Mouse (Mus musculus) lung, adult 10 weeks (tissue): ENCODE results near the gene Ssh3. TPM values are rescaled to one million over a fixed set of nuclear protein-coding genes. Genes with fewer than 3 reads are reported as not detected.

Source experiments
- polyA plus RNA-seq: library from polyadenylated mRNA; stranded (reverse); fragments of 350-450 nt; fragmentation: Illumina TruSeq; extraction: RNeasy Lipid Tissue Mini Kit (QIAGEN cat#74804); gene quantifications from one replicate; pipeline ENCODE4 v1.2.3, GENCODE M21; 2014; ENCODE audit warnings: low read depth, low replicate concordance; ENCODE audit not compliant: insufficient read depth

Gene Ssh3
- polyA plus RNA-seq: 12.9 TPM

DNA sequence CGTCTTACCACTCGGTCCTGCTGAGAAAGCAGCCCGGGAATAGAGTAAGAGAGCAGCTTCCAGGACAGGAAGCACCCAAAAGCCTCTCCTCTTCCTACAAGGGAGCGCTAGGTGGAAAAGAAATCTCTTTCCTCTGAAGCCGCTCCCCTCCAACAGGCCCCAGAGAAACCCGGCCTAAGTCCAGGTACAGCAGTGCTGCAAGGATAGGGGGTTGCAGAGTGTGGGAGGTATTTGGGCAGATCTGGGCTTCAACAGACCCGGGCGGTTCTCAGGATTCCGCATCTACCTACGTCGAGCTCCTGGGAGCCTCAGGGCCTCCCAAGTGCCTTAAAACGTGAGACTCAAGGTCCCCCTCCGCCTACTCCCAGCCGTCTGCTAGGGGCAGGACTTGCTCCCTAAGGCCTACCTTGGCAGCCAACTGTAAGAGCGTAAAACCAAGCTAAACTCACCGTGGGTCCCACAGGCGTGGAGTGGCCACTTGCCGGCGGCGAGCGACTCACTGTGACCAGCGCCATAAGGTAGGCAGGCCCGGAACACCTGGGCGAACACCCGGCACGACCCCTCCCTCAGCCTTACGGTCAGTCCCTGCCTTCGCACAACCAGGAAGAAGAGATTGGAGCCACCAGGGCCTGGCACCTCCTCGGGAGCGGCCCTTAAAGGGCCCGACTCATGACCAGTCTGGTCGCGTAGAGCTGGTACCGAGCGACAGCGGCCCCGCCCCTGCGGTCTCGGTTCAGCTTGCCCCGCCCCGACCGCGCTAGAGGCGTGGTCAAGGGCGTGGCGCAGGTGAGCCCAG, at the start of gene Ssh3:
Gene Ssh3 (minus strand): TSS at position 615 of the 796 bp plus-strand sequence.

DNA sequence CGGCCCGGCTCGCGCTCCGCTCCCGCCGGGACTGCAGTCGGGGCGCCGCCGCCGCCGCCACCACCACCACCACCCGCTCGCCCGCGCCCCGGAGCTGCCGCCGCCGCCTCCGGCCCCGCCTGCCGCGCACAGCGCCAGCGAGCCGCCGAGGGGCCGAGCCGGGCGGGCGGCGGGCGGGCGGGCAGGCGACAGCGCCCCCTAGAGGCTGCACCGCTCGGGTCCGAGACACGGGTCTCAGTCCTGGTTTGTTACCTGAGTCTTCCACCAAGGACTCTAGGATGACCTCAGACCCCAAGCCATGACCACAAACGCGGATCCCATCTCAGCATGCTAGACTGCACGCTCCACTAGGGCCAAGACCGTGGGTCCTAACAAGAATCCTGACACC, 37.2 kb upstream of the Ssh3 start, which contains the start of gene Grk2:
Gene Grk2 (minus strand): TSS at position 33 of the 388 bp plus-strand sequence.

DNA sequence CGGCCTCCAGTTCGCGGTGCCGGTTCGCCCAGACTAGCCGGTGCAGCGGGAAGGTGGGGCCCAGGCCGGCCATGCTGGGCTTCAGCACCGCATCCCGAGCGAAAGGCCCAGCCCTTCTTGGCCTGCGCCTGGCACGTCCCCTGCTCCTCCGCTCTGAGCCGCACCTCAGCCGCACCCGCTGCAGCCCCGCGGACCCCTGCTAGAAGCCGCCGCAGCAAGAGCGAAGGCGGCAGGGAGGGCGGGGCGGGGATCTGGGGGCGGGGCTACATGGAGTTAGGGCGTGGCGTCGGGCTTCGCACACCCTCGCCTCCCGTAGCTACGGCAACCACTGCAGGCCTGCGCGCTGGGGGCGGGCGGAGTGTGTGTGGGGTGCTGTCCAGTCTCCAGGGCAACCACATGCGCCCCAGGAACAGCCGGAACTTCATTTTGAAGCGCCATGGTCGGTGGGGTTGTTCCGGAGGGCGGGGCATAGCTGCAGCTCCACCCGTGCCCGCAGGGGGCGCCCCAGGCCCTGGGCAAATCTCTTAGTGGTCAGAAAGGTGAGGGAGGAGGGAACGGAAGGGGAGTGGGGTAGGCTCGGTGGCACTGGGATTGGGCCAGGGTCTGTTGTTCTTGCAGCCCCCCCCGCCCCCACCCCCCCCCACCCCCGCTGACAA, 14.0 kb upstream of the Ssh3 start, which contains the start of gene Ankrd13d:
Gene Ankrd13d (minus strand): TSS at position 240 of the 656 bp plus-strand sequence.

DNA sequence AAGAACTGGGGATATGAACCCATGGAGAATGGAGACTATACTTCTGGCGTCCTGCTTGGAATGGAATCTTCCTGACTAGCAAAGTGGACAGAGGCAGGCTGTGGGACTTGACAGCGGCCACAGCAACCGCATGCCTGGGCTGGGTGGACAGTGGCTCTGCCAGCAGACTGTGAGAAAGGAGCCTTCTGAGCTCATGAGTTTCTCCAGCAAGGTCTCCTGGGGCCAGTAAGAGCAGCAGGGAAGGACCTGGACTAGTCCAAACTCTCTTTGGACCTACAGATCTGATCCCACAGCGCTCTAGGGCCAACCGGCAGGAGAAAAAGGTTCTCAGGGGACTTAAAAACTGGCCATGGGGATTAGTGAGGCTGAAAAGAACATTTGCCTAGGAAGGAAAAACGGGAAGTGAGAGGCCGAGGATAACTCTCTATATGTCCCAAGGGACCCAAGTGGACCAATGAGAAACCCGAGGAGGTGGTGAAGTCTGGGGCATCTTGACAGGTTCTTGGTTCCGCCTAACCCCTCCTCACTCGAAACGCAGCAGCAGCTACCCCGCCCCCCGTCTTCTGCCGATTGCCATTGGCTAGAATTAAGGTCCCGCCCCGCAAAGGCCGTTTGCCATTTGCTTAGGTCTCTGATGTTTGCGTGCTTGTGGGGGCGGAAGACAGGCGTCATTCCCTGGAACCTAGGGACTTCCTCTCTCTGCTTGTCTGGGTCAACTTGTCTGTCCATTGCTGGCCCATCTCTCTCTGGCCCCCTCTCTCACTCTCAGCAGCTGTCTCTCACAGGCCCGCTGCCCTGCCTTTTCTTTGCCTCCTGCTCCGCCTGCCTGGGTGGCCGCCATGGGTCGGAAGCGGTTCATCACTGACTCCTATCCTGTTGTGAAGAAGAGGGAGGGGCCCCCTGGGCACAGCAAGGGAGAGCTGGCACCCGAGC, 37.5 kb downstream of the Ssh3 start, which contains the start of gene Pold4:
Gene Pold4 (plus strand): TSS at position 647 of the 933 bp plus-strand sequence.

DNA sequence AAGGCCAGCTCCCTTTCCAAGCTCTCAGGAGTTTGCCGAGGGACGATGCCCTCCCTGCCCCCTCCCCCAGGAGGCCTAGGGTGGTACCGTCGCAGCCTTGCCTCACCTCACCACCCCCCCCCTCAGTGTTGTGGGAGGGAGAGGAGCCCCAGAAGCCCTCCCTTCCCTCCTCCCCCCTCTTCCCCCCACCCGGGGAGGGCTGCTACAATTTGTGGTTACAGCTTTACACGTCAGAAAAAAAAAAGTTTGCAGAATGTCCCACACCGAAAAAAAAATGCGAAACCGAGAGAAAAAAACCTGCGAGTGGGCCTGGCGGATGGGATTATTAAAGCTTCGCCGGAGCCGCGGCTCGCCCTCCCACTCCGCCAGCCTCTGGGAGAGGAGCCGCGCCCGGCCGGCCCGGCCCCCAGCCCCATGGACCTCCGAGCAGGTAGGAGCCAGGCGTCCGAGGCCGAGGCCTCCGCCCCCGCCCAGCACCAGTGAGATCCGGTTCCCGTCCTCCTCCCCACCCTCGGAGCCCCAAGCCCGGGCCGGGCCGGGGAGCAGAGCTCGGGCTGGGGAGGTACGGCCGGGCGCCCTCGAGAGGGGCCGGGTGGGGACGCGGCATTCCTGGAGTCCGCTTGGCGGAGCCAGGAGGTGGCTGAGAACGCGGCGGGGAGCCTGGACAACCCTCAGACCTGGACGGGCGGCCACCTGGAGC, 54.8 kb downstream of the Ssh3 start, which contains the start of the genes Clcf1 and AC109138.7:
Gene Clcf1 (plus strand): TSS at position 168 of the 700 bp plus-strand sequence.
Gene AC109138.7 (plus strand): TSS at position 287 of the 700 bp plus-strand sequence.

Other genes with a start within 250 kb of the Ssh3 start
- 401 TPM for gene Gstp1, start 231.2 kb downstream of the Ssh3 start, polyA plus RNA-seq
- 28.2 TPM for gene Gstp2, start 223.2 kb downstream of the Ssh3 start, polyA plus RNA-seq
- gene Gstp3, start 209.6 kb downstream of the Ssh3 start, polyA plus RNA-seq: 10.6 TPM
- gene Cabp2, start 187.6 kb downstream of the Ssh3 start, polyA plus RNA-seq: 0.93 TPM
- gene Cdk2ap2, start 172.0 kb downstream of the Ssh3 start, polyA plus RNA-seq: 128 TPM
- 24.1 TPM for gene Pitpnm1, start 169.2 kb downstream of the Ssh3 start, polyA plus RNA-seq
- gene Aip, start 143.3 kb downstream of the Ssh3 start, polyA plus RNA-seq: 110 TPM
- gene Gpr152, start 129.4 kb downstream of the Ssh3 start, polyA plus RNA-seq: not detected
- not detected for gene Cabp4, start 125.1 kb downstream of the Ssh3 start, polyA plus RNA-seq
- gene Coro1b, start 120.6 kb downstream of the Ssh3 start, polyA plus RNA-seq: 121 TPM
- 41.4 TPM for gene Ptprcap, start 115.6 kb downstream of the Ssh3 start, polyA plus RNA-seq
- gene Rps6kb2, start 105.8 kb downstream of the Ssh3 start, polyA plus RNA-seq: 19.1 TPM
- 2.5 TPM for gene Carns1, start 93.7 kb downstream of the Ssh3 start, polyA plus RNA-seq
- 22.1 TPM for gene Tbc1d10c, start 77.9 kb downstream of the Ssh3 start, polyA plus RNA-seq
- 290 TPM for gene Ppp1ca, start 77.1 kb downstream of the Ssh3 start, polyA plus RNA-seq
- gene Rad9a, start 67.5 kb downstream of the Ssh3 start, polyA plus RNA-seq: 12.4 TPM
- gene Clcf1, start 54.9 kb downstream of the Ssh3 start, polyA plus RNA-seq: 7.9 TPM
- gene AC109138.7, start 54.8 kb downstream of the Ssh3 start, polyA plus RNA-seq: not detected
- gene Pold4, start 37.3 kb downstream of the Ssh3 start, polyA plus RNA-seq: 52.0 TPM
- 2.9 TPM for gene Ankrd13d, start 14.0 kb upstream of the Ssh3 start, polyA plus RNA-seq
- 57.2 TPM for gene Grk2, start 37.0 kb upstream of the Ssh3 start, polyA plus RNA-seq
- 12.2 TPM for gene Kdm2a, start 129.1 kb upstream of the Ssh3 start, polyA plus RNA-seq
- gene Rhod, start 170.3 kb upstream of the Ssh3 start, polyA plus RNA-seq: 10.9 TPM
- gene Syt12, start 208.3 kb upstream of the Ssh3 start, polyA plus RNA-seq: 0.40 TPM
- 0.34 TPM for gene 2010003K11Rik, start 229.4 kb upstream of the Ssh3 start, polyA plus RNA-seq
- 24.8 TPM for gene Pcx, start 241.3 kb upstream of the Ssh3 start, polyA plus RNA-seq